Mouse (Mus musculus) kidney, adult 11 months (tissue): ENCODE data around the gene Nup98.

Experiments
- DNase-seq: peaks from one replicate; pipeline ENCODE4 v3.0.0; 2022

The Nup98 gene

DNA sequence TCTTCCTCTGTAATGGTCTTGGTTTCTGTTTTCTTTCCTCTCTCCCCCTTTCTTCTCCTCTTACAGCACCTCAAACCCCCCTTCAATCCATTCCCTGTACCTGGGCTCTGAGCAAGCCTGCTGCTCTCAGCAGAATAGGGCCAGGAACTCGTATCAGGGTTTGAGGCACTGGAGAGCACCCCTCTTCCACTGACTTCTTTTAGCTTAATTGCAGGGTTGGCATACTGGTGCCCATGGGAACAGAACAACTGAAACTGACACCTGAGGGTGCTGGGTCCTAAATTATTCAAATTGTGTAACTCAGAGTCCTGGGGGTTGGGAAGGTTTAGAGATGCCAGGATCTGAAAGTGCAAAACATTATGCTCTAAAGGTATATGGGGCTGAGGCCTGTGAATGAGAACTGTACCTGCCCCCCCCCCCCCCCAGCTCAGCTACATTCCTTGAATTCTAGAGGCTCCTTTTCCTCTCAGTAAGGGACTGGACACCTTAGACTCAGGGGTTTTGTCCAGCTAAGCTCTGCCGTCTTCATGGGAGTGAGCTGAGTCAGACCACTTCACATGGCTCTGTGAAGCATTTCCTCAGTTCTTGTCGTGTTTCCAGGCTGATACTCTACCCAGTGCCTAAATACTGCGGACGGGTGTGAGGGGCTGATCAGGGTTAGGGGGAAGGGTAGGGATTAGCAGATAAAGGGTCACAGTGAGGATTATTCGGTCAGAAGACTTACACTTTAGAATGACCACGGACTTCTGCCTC is 93.2 kb downstream of the Nup98 start, which contains the start of gene Chrna10:
Chrna10 (minus strand) TSS at position 250 of the 753 bp plus-strand sequence.
- DNase-seq: no peak

GRCm38 (mm10) chr7:102113151-102113729 is 96.7 kb downstream of the Nup98 start:
- DNase-seq: no peak

DNA sequence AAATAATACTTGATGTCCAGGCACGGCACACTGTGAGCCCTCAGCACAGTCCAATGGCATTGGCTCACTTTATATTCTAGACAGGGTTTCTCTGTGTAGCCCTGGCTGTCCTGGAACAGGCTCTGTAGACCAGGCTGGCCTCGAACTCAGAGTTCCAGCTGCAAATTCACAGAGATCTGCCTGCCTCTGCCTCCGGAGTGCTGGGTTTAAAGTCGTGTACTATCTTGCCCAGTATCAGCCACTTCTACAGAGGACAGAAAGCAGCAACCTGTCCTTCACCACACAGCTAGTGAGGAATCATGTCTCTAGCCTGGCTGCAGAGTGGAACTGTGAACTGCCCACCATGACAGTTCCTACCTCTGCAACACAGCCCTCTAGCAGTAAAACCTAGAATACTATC is 100.2 kb downstream of the Nup98 start:
- DNase-seq: no peak

- no peak for DNase-seq
Measured at GRCm38 (mm10) chr7:102109171-102109570, 100.8 kb downstream of the Nup98 start, which contains the start of gene Art5. Gene Art5, minus strand, starts transcription at chr7:102109489.

DNA sequence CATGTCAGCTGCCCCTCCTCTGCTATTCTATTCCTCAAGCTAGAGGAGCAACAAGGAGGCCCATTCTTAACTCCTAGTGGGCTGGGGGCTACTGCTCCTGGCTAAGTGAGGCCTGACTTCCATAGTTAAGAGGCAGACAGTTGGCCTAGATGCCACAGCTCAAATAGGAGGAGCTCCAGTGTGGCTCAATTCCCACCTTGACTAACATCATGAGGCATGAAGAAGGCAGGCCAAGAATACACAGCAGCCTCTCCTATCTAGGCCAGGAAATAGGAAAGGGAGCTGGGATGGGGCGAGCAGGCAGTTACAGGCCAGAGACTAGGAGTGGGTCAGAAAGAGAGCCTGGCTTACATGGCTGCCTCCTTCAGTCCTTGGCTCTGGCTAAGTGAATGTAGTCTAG is 101.8 kb downstream of the Nup98 start:
- DNase-seq: no peak

DNA sequence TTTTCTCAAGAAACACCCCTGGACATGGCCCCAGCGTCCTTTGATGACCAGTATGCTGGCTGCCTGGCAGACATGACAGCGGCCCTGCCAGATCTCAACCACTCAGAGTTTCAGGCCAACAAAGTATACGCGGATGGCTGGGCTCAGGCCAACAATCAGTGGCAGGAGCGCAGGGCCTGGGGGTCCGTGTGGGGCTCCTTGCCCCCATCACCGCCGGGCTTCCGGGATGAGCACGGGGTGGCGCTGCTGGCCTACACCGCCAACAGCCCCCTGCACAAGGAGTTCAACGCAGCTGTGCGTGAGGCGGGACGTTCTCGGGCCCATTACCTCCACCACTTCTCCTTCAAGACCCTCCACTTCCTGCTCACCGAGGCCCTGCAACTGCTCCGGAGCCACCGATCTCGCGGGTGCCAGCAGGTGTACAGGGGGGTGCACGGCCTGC is 103.3 kb downstream of the Nup98 start:
- no peak for DNase-seq

DNA sequence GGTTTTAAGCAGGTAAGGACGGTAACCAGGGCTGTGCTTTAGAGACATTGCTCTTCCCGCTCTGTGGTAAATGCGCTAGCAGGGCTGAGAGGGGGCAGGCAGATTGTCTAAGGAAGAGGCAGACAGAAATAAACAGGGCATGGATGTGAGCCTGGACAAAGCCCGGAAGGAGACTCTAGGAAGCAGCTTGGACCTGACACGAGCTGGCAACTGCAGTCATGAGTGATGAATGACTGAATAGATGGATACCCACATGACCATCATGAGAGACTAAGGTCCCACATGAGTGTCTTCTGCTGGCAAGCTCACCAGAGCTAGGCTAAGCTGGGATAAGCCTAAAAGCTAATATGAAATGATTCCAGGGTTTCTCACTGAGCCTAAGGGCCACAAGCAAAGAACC is 105.8 kb downstream of the Nup98 start:
- DNase-seq: peak; percentile 9

DNA sequence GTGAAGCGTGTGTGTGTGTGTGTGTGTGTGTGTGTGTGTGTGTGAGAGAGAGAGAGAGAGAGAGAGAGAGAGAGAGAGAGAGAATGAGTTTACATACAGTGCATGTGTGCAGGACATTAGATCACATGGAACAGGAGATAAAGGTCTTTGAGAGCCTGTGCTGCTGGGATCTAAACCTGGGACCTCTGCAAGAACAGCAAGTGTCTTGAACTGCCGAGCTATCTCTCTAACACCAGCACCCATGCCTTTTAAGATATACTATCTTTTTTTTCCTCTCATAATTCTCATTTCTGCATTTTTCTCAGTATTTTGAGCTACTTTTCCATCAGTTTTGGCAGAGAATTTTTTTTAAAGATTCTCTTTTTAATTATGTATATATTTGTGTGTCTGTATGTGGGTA is 106.4 kb downstream of the Nup98 start:
- DNase-seq: no peak

DNA sequence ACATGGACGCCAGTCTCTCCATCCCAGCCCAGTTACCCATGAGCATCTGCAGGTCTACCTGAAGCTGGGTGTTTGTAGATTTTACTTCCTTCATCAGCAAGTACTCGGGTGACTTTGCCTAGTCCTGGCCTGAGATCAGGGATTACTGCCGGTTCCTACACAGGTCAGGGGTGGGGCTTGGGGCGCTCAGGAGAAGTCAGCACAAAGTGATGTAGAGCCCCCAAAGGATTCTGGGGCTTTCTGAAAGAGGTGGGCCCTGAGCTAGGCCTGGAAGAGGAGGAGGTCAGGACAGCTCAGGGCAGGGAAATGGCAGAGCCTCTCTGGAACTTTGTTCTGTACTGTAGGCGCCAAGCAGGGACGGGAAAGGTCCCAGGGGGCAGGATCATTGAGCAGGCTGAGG is 107.3 kb downstream of the Nup98 start:
- DNase-seq: no peak

- no peak for DNase-seq
Measured at GRCm38 (mm10) chr7:102102241-102102640, 107.7 kb downstream of the Nup98 start.

DNA sequence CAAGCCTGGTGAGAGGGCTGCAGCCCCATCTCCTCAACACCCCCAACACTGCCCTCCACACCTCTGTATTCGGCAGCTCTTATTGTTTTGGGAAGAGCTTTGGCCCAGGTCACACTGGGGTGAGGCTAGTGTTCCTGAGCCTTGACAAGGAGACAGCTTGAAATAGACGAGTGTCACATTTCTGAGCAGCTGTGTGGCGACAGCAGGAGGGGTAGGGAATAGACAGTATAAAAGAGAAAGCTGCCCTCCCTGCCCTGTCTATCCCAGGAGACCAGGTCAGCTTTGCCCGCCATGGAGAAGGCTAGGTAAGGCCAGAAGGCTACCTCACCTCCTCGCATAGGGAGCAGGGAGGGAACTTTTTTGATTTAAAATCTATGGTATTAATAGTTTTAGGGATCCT is 108.5 kb downstream of the Nup98 start, which contains the start of gene Art1:
Art1 (plus strand) TSS at position 257 of the 400 bp plus-strand sequence.
- no peak for DNase-seq

DNA sequence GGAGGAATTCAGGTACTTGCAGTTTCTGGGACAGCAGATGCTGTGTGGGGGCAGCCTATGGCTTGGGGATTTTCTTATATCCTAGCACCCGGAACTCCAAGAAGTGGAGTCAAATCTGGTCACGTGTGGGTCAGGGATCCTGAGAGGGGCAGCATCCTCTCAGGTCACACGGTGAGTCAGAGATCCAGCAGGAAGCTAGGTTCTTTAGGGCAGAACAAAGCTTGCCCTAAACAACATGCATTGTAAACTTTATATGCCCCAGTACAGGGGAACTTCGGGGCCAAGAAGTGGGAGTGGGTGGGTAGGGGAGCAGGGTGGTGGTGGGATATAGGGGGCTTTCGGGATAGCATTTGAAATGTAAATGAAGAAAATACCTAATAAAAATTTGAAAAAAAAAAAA is 109.1 kb downstream of the Nup98 start:
- no peak for DNase-seq

GRCm38 (mm10) chr7:102099760-102100661 is 110.0 kb downstream of the Nup98 start:
- peak; percentile 24 for DNase-seq

DNA sequence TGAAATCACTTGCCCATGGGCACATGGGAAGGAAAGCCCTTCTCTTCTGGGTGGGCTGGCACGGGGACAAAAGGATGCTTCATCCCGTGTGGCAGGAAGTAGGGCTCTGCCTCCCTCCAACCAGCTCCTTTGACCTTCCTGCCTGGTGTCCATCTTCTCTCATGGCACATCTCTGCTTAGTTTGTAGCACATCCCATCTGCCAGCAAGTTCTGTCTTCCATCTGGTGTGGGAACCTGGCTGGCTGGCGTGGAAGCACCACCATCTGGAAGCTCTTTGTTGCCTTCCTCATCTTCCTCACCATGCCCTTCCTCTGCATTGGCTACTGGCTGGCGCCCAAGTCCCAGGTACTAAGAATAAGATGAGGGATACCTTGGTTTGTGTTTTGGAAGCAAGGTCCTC is 122.6 kb downstream of the Nup98 start:
- DNase-seq: no peak

DNA sequence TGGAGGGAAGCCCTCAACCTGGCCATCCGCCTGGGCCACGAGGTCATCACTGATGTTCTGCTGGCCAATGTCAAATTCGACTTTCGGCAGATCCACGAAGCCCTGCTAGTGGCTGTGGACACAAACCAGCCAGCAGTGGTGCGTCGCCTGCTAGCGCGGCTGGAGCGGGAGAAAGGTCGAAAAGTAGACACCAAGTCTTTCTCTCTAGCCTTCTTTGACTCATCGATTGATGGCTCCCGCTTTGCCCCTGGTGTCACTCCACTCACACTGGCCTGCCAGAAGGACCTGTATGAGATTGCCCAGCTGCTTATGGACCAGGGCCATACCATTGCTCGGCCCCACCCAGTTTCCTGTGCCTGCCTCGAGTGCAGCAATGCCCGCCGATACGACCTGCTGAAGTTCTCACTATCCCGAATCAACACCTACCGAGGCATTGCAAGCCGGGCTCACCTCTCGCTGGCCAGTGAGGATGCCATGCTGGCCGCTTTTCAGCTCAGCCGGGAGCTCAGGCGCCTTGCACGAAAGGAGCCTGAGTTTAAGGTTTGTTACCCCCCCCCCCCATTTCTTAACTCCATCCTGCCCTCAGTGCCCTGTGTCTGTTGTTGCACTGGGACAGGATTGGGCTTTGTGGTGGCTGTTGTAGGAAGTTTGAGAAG is 125.8 kb downstream of the Nup98 start:
- DNase-seq: no peak

DNA sequence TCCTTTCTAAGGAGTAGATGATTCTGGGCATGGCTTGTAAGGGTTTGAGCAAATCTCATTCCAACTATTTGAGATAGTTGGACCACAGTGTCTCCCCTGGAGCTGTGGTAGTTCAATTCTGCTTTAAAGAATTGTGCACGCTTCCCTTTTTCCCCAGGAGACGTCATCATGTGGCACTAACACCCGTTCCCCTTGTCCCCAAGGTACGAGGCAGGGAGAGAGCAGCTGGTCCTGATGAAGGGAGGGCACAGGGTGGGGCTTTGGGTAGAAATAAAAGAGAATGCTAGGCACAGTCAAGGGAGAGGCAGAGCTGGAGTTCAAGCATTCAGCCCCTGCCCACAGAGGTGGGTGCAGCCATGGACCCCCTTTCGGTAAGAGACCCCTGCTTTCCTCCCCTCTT is 127.2 kb downstream of the Nup98 start, which contains the start of gene Trpc2:
Trpc2 (plus strand) TSS at position 301 of the 400 bp plus-strand sequence.
- DNase-seq: no peak

GRCm38 (mm10) chr7:102081784-102082183 is 128.2 kb downstream of the Nup98 start:
- DNase-seq: no peak

DNA sequence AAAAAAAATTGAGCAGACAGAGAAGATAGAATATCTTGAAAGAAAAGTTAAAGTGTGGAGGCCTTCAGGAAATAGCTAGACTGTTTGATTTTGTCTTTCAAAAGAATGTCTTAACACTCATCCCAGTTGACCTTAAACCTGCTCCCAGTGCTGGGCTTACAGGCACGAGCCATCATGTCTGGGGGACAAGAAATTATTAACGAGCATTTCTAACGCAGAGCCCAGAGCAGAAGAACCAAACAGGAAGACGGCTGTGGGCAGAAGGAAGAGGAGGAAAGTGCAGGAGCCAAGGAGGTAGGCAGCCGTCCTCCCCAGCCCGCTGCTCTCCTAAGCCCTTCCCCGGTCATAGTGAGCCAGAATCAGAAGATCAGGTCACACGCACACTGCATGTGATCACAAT is 129.7 kb downstream of the Nup98 start:
- DNase-seq: peak; percentile 33

DNA sequence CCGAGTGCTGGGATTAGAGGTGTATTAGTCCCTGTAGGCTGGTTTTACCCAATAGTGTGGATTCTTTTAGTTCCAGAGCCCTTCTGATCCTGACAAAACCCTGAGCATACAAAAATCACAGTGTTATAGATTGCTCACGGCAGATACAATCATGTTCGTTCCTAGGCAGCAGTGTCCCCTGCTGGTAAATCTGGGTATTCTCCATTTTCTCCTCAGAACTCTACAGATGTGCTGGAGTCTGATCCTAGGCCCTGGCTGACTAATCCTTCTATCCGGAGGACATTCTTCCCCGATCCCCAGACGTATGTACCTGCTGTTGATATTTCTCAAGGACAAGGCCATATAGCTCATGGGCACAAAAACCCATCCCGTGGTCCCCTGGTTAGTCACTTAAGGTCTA is 131.5 kb downstream of the Nup98 start:
- peak; percentile 17 for DNase-seq

- DNase-seq: no peak
Measured at GRCm38 (mm10) chr7:102076714-102077296, 133.2 kb downstream of the Nup98 start.
